Mouse (Mus musculus) heart, embryonic 12.5 days (tissue): ENCODE results near the gene Dntt. TPM values are rescaled to one million over a fixed set of nuclear protein-coding genes. Genes with fewer than 3 reads are reported as not detected.

Source experiments
- ATAC-seq: fragments of 200-750 bp; cut with Nextera tagmentation; 2 replicates; pipeline ENCODE4 v1.8.0; 2017; ENCODE audit warnings: moderate TSS enrichment, moderate library complexity; ENCODE audit not compliant: insufficient number of reproducible peaks, low FRiP score
- H3K27ac ChIP-seq: fragments of 300-500 bp; sonication (generic); 2 replicates; pipeline ENCODE4 v1.5.1; 2016; ENCODE audit warnings: mild to moderate bottlenecking, moderate library complexity; ENCODE audit not compliant: poor library complexity, severe bottlenecking
- H3K27me3 ChIP-seq: fragments of 300-500 bp; sonication (generic); replicated peaks from 2 replicates; pipeline ENCODE4 v1.6.1; 2016; ENCODE audit warnings: mild to moderate bottlenecking, moderate library complexity
- H3K36me3 ChIP-seq: fragments of 300-500 bp; sonication (generic); 2 replicates; pipeline ENCODE4 v1.6.1; 2016; ENCODE audit warnings: mild to moderate bottlenecking, moderate library complexity
- H3K4me1 ChIP-seq: fragments of 300-500 bp; sonication (generic); replicated peaks from 2 replicates; pipeline ENCODE4 v1.6.1; 2016; ENCODE audit warnings: mild to moderate bottlenecking
- H3K4me2 ChIP-seq: fragments of 300-500 bp; sonication (generic); 2 replicates; pipeline ENCODE4 v1.6.1; 2016; ENCODE audit warnings: mild to moderate bottlenecking, moderate library complexity
- H3K4me3 ChIP-seq: fragments of 300-500 bp; sonication (generic); 2 replicates; pipeline ENCODE4 v1.5.1; 2016; ENCODE audit warnings: mild to moderate bottlenecking
- H3K9ac ChIP-seq: fragments of 300-500 bp; sonication (generic); 2 replicates; pipeline ENCODE4 v1.6.1; 2016; ENCODE audit warnings: mild to moderate bottlenecking, moderate library complexity
- H3K9me3 ChIP-seq: fragments of 300-500 bp; sonication (generic); replicated peaks from 2 replicates; pipeline ENCODE4 v1.6.1; 2016; ENCODE audit warnings: mild to moderate bottlenecking, moderate library complexity
- WGBS: fragments of 180-500 bp; shearing (Covaris S2); methylation state at CpG from one replicate; pipeline ENCODE4 v1.1.7; 2016; 5-methylcytosine and 5-hydroxymethylcytosine counted together
- polyA plus RNA-seq: library from polyadenylated mRNA; unstranded; fragments of >200 nt; fragmentation: Nextera tagmentation; extraction: Ambion mirVana; gene quantifications from 2 replicates; pipeline ENCODE4 v1.2.1, GENCODE M21; 2016

The Dntt gene
- polyA plus RNA-seq, 1 experiment from 2014 or later = not detected

GRCm38 (mm10) chr19:41097038-41097437 lies 68.0 kb downstream of the Dntt start:
- Histone ChIP-seq H3K27ac (no peak overlapping the region), H3K4me3 (no peak overlapping the region), H3K9ac (no peak overlapping the region), H3K27me3 (0 out of 2 replicates have a peak, but pooled peaks cover 5% of the 10 kb centered on the region), H3K9me3 (no peaks in the 10 kb centered on the region), H3K4me1 (no peaks in the 10 kb centered on the region), H3K36me3 (no peaks in the 10 kb centered on the region), H3K4me2 (no peak overlapping the region)
- no peak for ATAC-seq
- 54% methylated on average over 4 of the region's 4 CpGs for WGBS

- Histone ChIP-seq H3K4me1 (no peaks in the 10 kb centered on the region), H3K27ac (no peak overlapping the region), H3K4me3 (no peak overlapping the region), H3K4me2 (no peak overlapping the region), H3K36me3 (no peaks in the 10 kb centered on the region), H3K9ac (no peak overlapping the region), H3K9me3 (no peaks in the 10 kb centered on the region), H3K27me3 (peaks cover 10% of the 10 kb centered on the region; the same call in 1 of the 2 replicates)
- WGBS = 86% methylated on average over 7 of the region's 7 CpGs
- no peak for ATAC-seq
Observed at GRCm38 (mm10) chr19:41100863-41101262, 71.8 kb downstream of the Dntt start.

- peaks cover 10% of the 10 kb centered on the region; the same call in 1 of the 2 replicates for H3K27me3 ChIP-seq
- no peak overlapping the region for H3K4me2 ChIP-seq
- H3K4me3 ChIP-seq = no peak overlapping the region
- H3K36me3 ChIP-seq = no peaks in the 10 kb centered on the region
- H3K9ac ChIP-seq = no peak overlapping the region
- WGBS = 79% methylated on average over 8 of the region's 8 CpGs
- no peaks in the 10 kb centered on the region for H3K9me3 ChIP-seq
- no peak for ATAC-seq
- H3K4me1 ChIP-seq = no peaks in the 10 kb centered on the region
- H3K27ac ChIP-seq = no peak overlapping the region
Observed at GRCm38 (mm10) chr19:41101390-41101789, 72.3 kb downstream of the Dntt start.

- no peaks in the 10 kb centered on the region for H3K36me3 ChIP-seq
Observed at GRCm38 (mm10) chr19:41104922-41105321, 75.8 kb downstream of the Dntt start.

GRCm38 (mm10) chr19:41107530-41107929 lies 78.5 kb downstream of the Dntt start:
- 70% methylated on average over 8 of the region's 8 CpGs for WGBS
- H3K27me3 ChIP-seq = peaks cover 7% of the 10 kb centered on the region; the same call in 1 of the 2 replicates
- no peak overlapping the region for H3K27ac ChIP-seq

More at GRCm38 (mm10) chr19:41104922-41105321, 75.8 kb downstream of the Dntt start:
- no peaks in the 10 kb centered on the region for H3K9me3 ChIP-seq
- H3K9ac ChIP-seq = no peak overlapping the region
- no peak overlapping the region for H3K27ac ChIP-seq
- H3K4me3 ChIP-seq = no peak overlapping the region
- no peak for ATAC-seq
- no peak overlapping the region for H3K4me2 ChIP-seq
- H3K4me1 ChIP-seq = no peaks in the 10 kb centered on the region
- 49% methylated on average over 8 of the region's 8 CpGs for WGBS
- H3K27me3 ChIP-seq = peaks cover 8% of the 10 kb centered on the region; the same call in 1 of the 2 replicates

GRCm38 (mm10) chr19:41108666-41109065 lies 79.6 kb downstream of the Dntt start:
- Histone ChIP-seq H3K27me3 (peaks cover 8% of the 10 kb centered on the region; the same call in 1 of the 2 replicates), H3K4me2 (no peak overlapping the region), H3K36me3 (no peaks in the 10 kb centered on the region), H3K4me3 (no peak overlapping the region), H3K9me3 (no peaks in the 10 kb centered on the region), H3K9ac (no peak overlapping the region), H3K4me1 (no peaks in the 10 kb centered on the region), H3K27ac (no peak overlapping the region)
- no peak for ATAC-seq
- WGBS = 86% methylated on average over 7 of the region's 7 CpGs

More at GRCm38 (mm10) chr19:41107530-41107929, 78.5 kb downstream of the Dntt start:
- Histone ChIP-seq H3K9ac (no peak overlapping the region), H3K4me3 (no peak overlapping the region), H3K4me1 (no peaks in the 10 kb centered on the region), H3K4me2 (no peak overlapping the region), H3K9me3 (no peaks in the 10 kb centered on the region), H3K36me3 (no peaks in the 10 kb centered on the region)
- no peak for ATAC-seq

Other genes with a start within 250 kb of the Dntt start
- gene Ccnj, start 198.0 kb upstream of the Dntt start, polyA plus RNA-seq = 11.0 and 13.3 TPM in 2 replicates
- 9.2 and 11.8 TPM in 2 replicates for gene Zfp518a, start 134.6 kb upstream of the Dntt start, polyA plus RNA-seq
- 0.14 and 0.19 TPM in 2 replicates for gene Blnk, start 34.7 kb upstream of the Dntt start, polyA plus RNA-seq
- 0.17 and 0.27 TPM in 2 replicates for gene Opalin, start 47.8 kb downstream of the Dntt start, polyA plus RNA-seq
- gene Tll2, start 177.6 kb downstream of the Dntt start, polyA plus RNA-seq = 0.05 TPM in 1 of 2 replicates, not detected in the other
- 140 and 142 TPM in 2 replicates for gene Tm9sf3, start 234.7 kb downstream of the Dntt start, polyA plus RNA-seq